Mouse (Mus musculus) MEL (cell line): ENCODE measurements around the gene Cirbp. TPM values are rescaled to one million over a fixed set of nuclear protein-coding genes. Genes with fewer than 3 reads are reported as not detected.

ENCODE experiments used
- DNase-seq: peaks from one replicate; pipeline ENCODE4 v3.0.0; 2011; ENCODE audit warnings: low read depth, low spot score
- H3K27ac ChIP-seq: 2 replicates; pipeline ENCODE4 v1.5.1; 2012; ENCODE audit warnings: low read depth, mild to moderate bottlenecking, control low read depth, low read length, moderate library complexity; ENCODE audit not compliant: control insufficient read depth
- H3K27me3 ChIP-seq, 2 experiments: fragments of 150-350 bp in 1 of 2; sonication (generic) in 1 of 2; 2 replicates each; pipeline ENCODE4 v1.6.1; 2012; ENCODE audit warnings: low read length in 2 of 2, mild to moderate bottlenecking in 2 of 2, improper control_type of control experiment in 1 of 2, moderate library complexity in 1 of 2; ENCODE audit not compliant: insufficient read depth in 2 of 2, control insufficient read depth in 1 of 2
- H3K36me3 ChIP-seq, 2 experiments: 2 replicates each; pipeline ENCODE4 v1.6.1; 2012 to 2014; ENCODE audit warnings: low read length in 2 of 2, improper control_type of control experiment in 1 of 2, inconsistent platforms in 1 of 2, mild to moderate bottlenecking in 1 of 2; ENCODE audit not compliant: insufficient read depth in 2 of 2, control insufficient read depth in 1 of 2
- H3K4me1 ChIP-seq, 2 experiments: fragments of 150-350 bp in 1 of 2; sonication (generic) in 1 of 2; 2 replicates each; pipeline ENCODE4 v1.6.1; 2012; ENCODE audit warnings: low read length in 2 of 2, improper control_type of control experiment in 1 of 2, mild to moderate bottlenecking in 1 of 2; ENCODE audit not compliant: insufficient read depth in 2 of 2, control insufficient read depth in 1 of 2
- H3K4me3 ChIP-seq, 2 experiments: fragments of 150-350 bp in 1 of 2; sonication (generic) in 1 of 2; 2 replicates each; pipeline ENCODE4 v1.5.1; 2012; ENCODE audit warnings: low read depth in 2 of 2, low read length in 2 of 2, mild to moderate bottlenecking in 2 of 2, moderate library complexity in 2 of 2, control low read depth in 1 of 2, improper control_type of control experiment in 1 of 2; ENCODE audit not compliant: control insufficient read depth in 1 of 2, insufficient read depth in 1 of 2
- H3K79me2 ChIP-seq: 2 replicates; pipeline ENCODE4 v1.6.1; 2012; ENCODE audit warnings: mild to moderate bottlenecking, low read length, moderate library complexity; ENCODE audit not compliant: control insufficient read depth, poor library complexity, insufficient read depth
- H3K9ac ChIP-seq: 2 replicates; pipeline ENCODE4 v1.6.1; 2012; ENCODE audit warnings: low read depth, mild to moderate bottlenecking, control low read depth, low read length, moderate library complexity; ENCODE audit not compliant: control insufficient read depth, poor library complexity, severe bottlenecking
- H3K9me3 ChIP-seq: fragments of 150-350 bp; sonication (generic); replicated peaks from 2 replicates; pipeline ENCODE4 v1.6.1; 2012; ENCODE audit warnings: mild to moderate bottlenecking, low read length, improper control_type of control experiment, moderate library complexity; ENCODE audit not compliant: insufficient read depth
- CHD1 ChIP-seq: IDR thresholded peaks from 2 replicates; pipeline ENCODE4 v1.6.1; 2012; ENCODE audit warnings: low read depth, mild to moderate bottlenecking, inconsistent platforms, low read length, improper control_type of control experiment
- CHD2 ChIP-seq: IDR thresholded peaks from 2 replicates; pipeline ENCODE4 v1.6.1; 2011; ENCODE audit warnings: low read length, improper control_type of control experiment
- E2F4 ChIP-seq: IDR thresholded peaks from 2 replicates; pipeline ENCODE4 v1.6.1; 2011; ENCODE audit warnings: low read depth, low read length, improper control_type of control experiment, borderline replicate concordance
- ELF1 ChIP-seq: IDR thresholded peaks from 2 replicates; pipeline ENCODE4 v1.6.1; 2014; ENCODE audit warnings: low read depth, mild to moderate bottlenecking, inconsistent platforms, low read length, improper control_type of control experiment, moderate library complexity
- EP300 ChIP-seq, 2 experiments: IDR thresholded peaks; 2 replicates each; pipeline ENCODE4 v1.6.1; 2011; ENCODE audit warnings: improper control_type of control experiment in 2 of 2, low read length in 2 of 2, low read depth in 1 of 2, mild to moderate bottlenecking in 1 of 2
- ETS1 ChIP-seq: IDR thresholded peaks from 2 replicates; pipeline ENCODE4 v1.6.1; 2012; ENCODE audit warnings: low read depth, mild to moderate bottlenecking, inconsistent platforms, low read length, improper control_type of control experiment, moderate library complexity
- GABPA ChIP-seq: IDR thresholded peaks from 2 replicates; pipeline ENCODE4 v1.6.1; 2012; ENCODE audit warnings: low read depth, mild to moderate bottlenecking, inconsistent platforms, low read length, improper control_type of control experiment, moderate library complexity
- GATA1 ChIP-seq: IDR thresholded peaks from 2 replicates; pipeline ENCODE4 v1.6.1; 2011; ENCODE audit warnings: low read depth, low read length, improper control_type of control experiment
- HCFC1 ChIP-seq: IDR thresholded peaks from 2 replicates; pipeline ENCODE4 v1.6.1; 2012; ENCODE audit warnings: low read depth, mild to moderate bottlenecking, inconsistent platforms, low read length, improper control_type of control experiment, moderate library complexity
- JUND ChIP-seq: IDR thresholded peaks from 2 replicates; pipeline ENCODE4 v1.6.1; 2011; ENCODE audit warnings: low read depth, mild to moderate bottlenecking, improper control_type of control experiment, low read length
- MAZ ChIP-seq: IDR thresholded peaks from 2 replicates; pipeline ENCODE4 v1.6.1; 2012; ENCODE audit warnings: low read depth, mild to moderate bottlenecking, inconsistent platforms, low read length, improper control_type of control experiment
- MYB ChIP-seq: IDR thresholded peaks from 2 replicates; pipeline ENCODE4 v1.6.1; 2011; ENCODE audit warnings: mild to moderate bottlenecking, low read depth, low read length, improper control_type of control experiment
- NRF1 ChIP-seq: IDR thresholded peaks from 2 replicates; pipeline ENCODE4 v1.6.1; 2014; ENCODE audit warnings: low read depth, mild to moderate bottlenecking, inconsistent platforms, low read length, improper control_type of control experiment, moderate library complexity; ENCODE audit not compliant: poor library complexity, insufficient read depth, severe bottlenecking
- POLR2A ChIP-seq, 2 experiments: IDR thresholded peaks; 2 replicates each; pipeline ENCODE4 v1.6.1; 2011 to 2012; ENCODE audit warnings: low read length in 2 of 2, mild to moderate bottlenecking in 2 of 2, control low read depth in 1 of 2, improper control_type of control experiment in 1 of 2, low read depth in 1 of 2, moderate library complexity in 1 of 2; ENCODE audit not compliant: control insufficient read depth in 1 of 2, insufficient read depth in 1 of 2, poor library complexity in 1 of 2
- POLR2AphosphoS2 ChIP-seq: IDR thresholded peaks from 2 replicates; pipeline ENCODE4 v1.6.1; 2011; ENCODE audit warnings: low read length, improper control_type of control experiment
- RAD21 ChIP-seq: IDR thresholded peaks from 2 replicates; pipeline ENCODE4 v1.6.1; 2011; ENCODE audit warnings: mild to moderate bottlenecking, low read depth, low read length, improper control_type of control experiment
- SIN3A ChIP-seq: IDR thresholded peaks from 2 replicates; pipeline ENCODE4 v1.6.1; 2012; ENCODE audit warnings: low read length, improper control_type of control experiment, inconsistent platforms
- SMC3 ChIP-seq: IDR thresholded peaks from 2 replicates; pipeline ENCODE4 v1.6.1; 2011; ENCODE audit warnings: low read depth, low read length, improper control_type of control experiment
- TAL1 ChIP-seq: IDR thresholded peaks from 2 replicates; pipeline ENCODE4 v1.6.1; 2012; ENCODE audit warnings: mild to moderate bottlenecking, inconsistent platforms, low read length, moderate library complexity, mixed read lengths
- TBP ChIP-seq: IDR thresholded peaks from 2 replicates; pipeline ENCODE4 v1.8.0; 2011; ENCODE audit warnings: low read depth, low read length, improper control_type of control experiment
- UBTF ChIP-seq: IDR thresholded peaks from 2 replicates; pipeline ENCODE4 v1.6.1; 2012; ENCODE audit warnings: low read depth, mild to moderate bottlenecking, inconsistent platforms, low read length, improper control_type of control experiment, moderate library complexity, borderline replicate concordance; ENCODE audit not compliant: insufficient read depth
- USF1 ChIP-seq: IDR thresholded peaks from 2 replicates; pipeline ENCODE4 v1.6.1; 2014; ENCODE audit warnings: low read depth, mild to moderate bottlenecking, inconsistent platforms, low read length, improper control_type of control experiment, moderate library complexity
- USF2 ChIP-seq, 2 experiments: IDR thresholded peaks; 2 replicates each; pipeline ENCODE4 v1.6.1; 2011 to 2012; ENCODE audit warnings: improper control_type of control experiment in 2 of 2, low read length in 2 of 2, borderline replicate concordance in 1 of 2, inconsistent platforms in 1 of 2, low read depth in 1 of 2, mild to moderate bottlenecking in 1 of 2; ENCODE audit not compliant: insufficient read depth in 1 of 2
- ZC3H11A ChIP-seq: IDR thresholded peaks from 2 replicates; pipeline ENCODE4 v1.6.1; 2012; ENCODE audit warnings: low read depth, mild to moderate bottlenecking, inconsistent platforms, low read length, improper control_type of control experiment
- ZKSCAN1 ChIP-seq: IDR thresholded peaks from 2 replicates; pipeline ENCODE4 v1.6.1; 2012; ENCODE audit warnings: low read depth, mild to moderate bottlenecking, inconsistent platforms, low read length, improper control_type of control experiment, moderate library complexity
- ZMIZ1 ChIP-seq: IDR thresholded peaks from 2 replicates; pipeline ENCODE4 v1.6.1; 2012; ENCODE audit warnings: low read depth, mild to moderate bottlenecking, inconsistent platforms, low read length, improper control_type of control experiment, moderate library complexity
- polyA plus RNA-seq, 2 experiments: library from polyadenylated mRNA; stranded (reverse) in 1 of 2; unstranded in 1 of 2; fragments of >175 nt in 1 of 2; fragments of >200 nt in 1 of 2; gene quantifications; 2 replicates each; pipeline versions ENCODE4 v1.2.1 to v1.2.4; 2012; ENCODE audit warnings: low replicate concordance in 2 of 2, low read depth in 1 of 2; ENCODE audit not compliant: insufficient read length in 2 of 2, insufficient read depth in 1 of 2, missing spikeins in 1 of 2
- total RNA-seq: library from RNA; depleted of rRNA; stranded (reverse); fragments of 300-350 nt; gene quantifications from 2 replicates; pipeline ENCODE4 v1.2.3, GENCODE M21; 2012

The Cirbp gene
- total and polyA plus RNA-seq, 3 experiments: 21.2 to 56.6 TPM; not detected in 1

DNA sequence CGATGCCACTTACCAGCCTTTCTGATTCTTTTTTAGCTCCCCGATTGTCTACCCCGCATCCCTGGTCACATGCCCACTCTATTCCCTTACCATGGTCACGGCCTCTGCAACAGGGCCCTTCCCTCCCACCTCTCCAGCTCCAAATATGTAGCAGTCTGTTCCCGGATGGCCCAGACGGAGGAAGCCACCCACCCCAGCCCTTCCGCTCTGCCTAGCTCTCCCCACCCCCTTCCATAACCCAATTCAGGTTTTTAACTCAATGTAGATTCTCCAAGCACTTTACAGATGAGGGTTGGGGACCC is 9.1 kb upstream of the Cirbp start:
- no peak overlapping the region for H3K9ac ChIP-seq
- H3K4me3 ChIP-seq: no peak overlapping the region
- H3K4me1 ChIP-seq: peaks cover 6 to 33% of the 10 kb centered on the region in 2 experiments; a peak in 3 of 4 replicates
- H3K79me2 ChIP-seq: peaks cover 9% of the 10 kb centered on the region
- DNase-seq: no peak
- H3K36me3 ChIP-seq: peaks cover 0 to 26% of the 10 kb centered on the region in 2 experiments; a peak in 2 of 4 replicates
- no peaks in the 10 kb centered on the region for H3K9me3 ChIP-seq
- H3K27ac ChIP-seq: no peak overlapping the region
- H3K27me3 ChIP-seq: no peaks in the 10 kb centered on the region
- TF ChIP-seq USF2 (IDR thresholded peaks at IDR 0.05; ENCODE audit: borderline replicate concordance in 1 of 2, insufficient read depth in 1 of 2, low read depth in 1 of 2, low read length in 2 of 2) (no peak), RAD21 (no peak), SIN3A (no peak), TBP (no peak), UBTF (no peak), POLR2AphosphoS2 (no peak), CHD2 (no peak), ZKSCAN1 (no peak), ELF1 (no peak), MAZ (no peak), MYB (no peak), USF1 (no peak), ZC3H11A (no peak), JUND (no peak), GATA1 (no peak), TAL1 (no peak), E2F4 (no peak), CHD1 (no peak), HCFC1 (no peak), GABPA (no peak)
- TF ChIP-seq, all 39 proteins: peak for 0

DNA sequence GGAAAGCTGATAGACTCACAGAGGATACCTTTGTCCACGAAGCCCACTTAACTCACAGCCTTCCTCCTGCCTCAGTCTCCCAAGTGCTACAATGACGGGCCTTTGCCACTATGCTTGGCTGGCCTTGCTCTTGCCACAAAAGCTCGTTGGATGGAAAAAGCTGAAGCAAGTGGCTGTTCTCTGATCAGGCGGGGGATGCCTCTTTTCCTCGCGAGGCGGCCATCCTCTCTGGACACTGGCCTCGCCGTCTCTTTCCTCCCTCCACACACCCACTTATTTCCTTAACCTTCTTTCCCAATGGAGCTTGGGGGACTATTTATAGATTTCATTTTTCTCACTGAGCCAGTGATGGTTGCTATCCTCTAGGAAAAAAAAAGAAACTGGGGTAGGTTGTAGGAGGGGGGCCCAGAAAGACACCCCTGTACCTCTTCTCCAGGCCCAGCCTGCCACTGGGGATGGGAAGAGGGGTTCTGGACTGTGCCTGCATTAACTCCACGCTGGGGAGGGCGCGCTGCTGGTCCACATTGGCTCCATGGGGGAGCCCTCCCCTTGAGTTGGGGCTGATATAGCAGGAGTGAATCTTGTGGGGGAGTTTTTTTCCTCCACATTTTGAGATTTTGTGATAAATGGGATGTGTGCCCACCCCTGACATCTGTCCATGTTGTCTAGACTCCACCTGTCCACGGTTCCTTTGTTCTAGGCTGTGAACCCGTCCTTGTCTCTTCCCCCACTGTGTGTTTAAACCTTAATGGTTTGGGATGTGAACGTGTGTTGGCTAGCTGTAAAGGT is 8.4 kb upstream of the Cirbp start:
- DNase-seq: no peak
- H3K27me3 ChIP-seq: no peaks in the 10 kb centered on the region
- no peak overlapping the region for H3K4me3 ChIP-seq
- no peaks in the 10 kb centered on the region for H3K9me3 ChIP-seq
- peaks cover 4% of the 10 kb centered on the region for H3K79me2 ChIP-seq
- TF ChIP-seq ZKSCAN1: no peak
- TF ChIP-seq SMC3: no peak; the same call in 1 of the 2 replicates
- no peak for TF ChIP-seq HCFC1
- no peak for TF ChIP-seq SIN3A
- TF ChIP-seq MAZ: no peak
- no peak for TF ChIP-seq ETS1
- no peak for TF ChIP-seq ZMIZ1
- TF ChIP-seq CHD2: no peak
- no peak for TF ChIP-seq E2F4
- TF ChIP-seq TBP: no peak
- TF ChIP-seq CHD1: no peak
- no peak for TF ChIP-seq RAD21
- TF ChIP-seq POLR2A (IDR thresholded peaks at IDR 0.05; ENCODE audit: control insufficient read depth in 1 of 2, insufficient read depth in 1 of 2, low read depth in 1 of 2, low read length in 2 of 2, poor library complexity in 1 of 2): no peak
- no peak for TF ChIP-seq EP300 (IDR thresholded peaks at IDR 0.05; ENCODE audit: low read depth in 1 of 2, low read length in 2 of 2)
- no peak for TF ChIP-seq MYB
- TF ChIP-seq UBTF: no peak
- TF ChIP-seq NRF1: no peak
- TF ChIP-seq GATA1: no peak
- TF ChIP-seq USF2 (IDR thresholded peaks at IDR 0.05; ENCODE audit: borderline replicate concordance in 1 of 2, insufficient read depth in 1 of 2, low read depth in 1 of 2, low read length in 2 of 2): no peak
- peaks cover 0 to 25% of the 10 kb centered on the region in 2 experiments; a peak in 2 of 4 replicates for H3K36me3 ChIP-seq
- H3K27ac ChIP-seq: no peak overlapping the region; the same call in 1 of the 2 replicates
- no peak overlapping the region for H3K9ac ChIP-seq
- H3K4me1 ChIP-seq: peaks cover 6 to 34% of the 10 kb centered on the region in 2 experiments; a peak in 3 of 4 replicates
